Mouse (Mus musculus) testis, adult 2 months (tissue): ENCODE results near the gene Psme2. TPM values are rescaled to one million over a fixed set of nuclear protein-coding genes. Genes with fewer than 3 reads are reported as not detected.

ENCODE experiments used
- H3K27ac ChIP-seq: fragments of 200-500 bp; 2 replicates; pipeline ENCODE4 v1.5.1; 2012; ENCODE audit warnings: low read depth, low read length; ENCODE audit not compliant: control insufficient read depth, insufficient read depth
- H3K27me3 ChIP-seq: fragments of 200-500 bp; 2 replicates; pipeline ENCODE4 v1.6.1; 2012; ENCODE audit warnings: mild to moderate bottlenecking, low read length, moderate library complexity; ENCODE audit not compliant: control insufficient read depth, insufficient read depth
- H3K36me3 ChIP-seq: fragments of 200-500 bp; 2 replicates; pipeline ENCODE4 v1.6.1; 2012; ENCODE audit warnings: mild to moderate bottlenecking, low read length; ENCODE audit not compliant: control insufficient read depth, insufficient read depth
- H3K4me1 ChIP-seq: fragments of 200-500 bp; 2 replicates; pipeline ENCODE4 v1.6.1; 2012; ENCODE audit warnings: low read length; ENCODE audit not compliant: control insufficient read depth, insufficient read depth
- H3K4me3 ChIP-seq: fragments of 200-500 bp; 2 replicates; pipeline ENCODE4 v1.5.1; 2012; ENCODE audit warnings: low read depth, mild to moderate bottlenecking, low read length, moderate library complexity, mixed read lengths; ENCODE audit not compliant: control insufficient read depth
- CTCF ChIP-seq: fragments of 200-500 bp; IDR thresholded peaks from 2 replicates; pipeline ENCODE4 v1.5.1; 2012; ENCODE audit warnings: low read depth, mild to moderate bottlenecking, inconsistent platforms, low read length, moderate library complexity; ENCODE audit not compliant: control insufficient read depth, insufficient read depth, insufficient replicate concordance
- POLR2A ChIP-seq: fragments of 200-500 bp; IDR thresholded peaks from 2 replicates; pipeline ENCODE4 v1.6.1; 2012; ENCODE audit warnings: low read depth, mild to moderate bottlenecking, inconsistent platforms, low read length, moderate library complexity; ENCODE audit not compliant: control insufficient read depth
- polyA plus RNA-seq: library from polyadenylated mRNA; depleted of rRNA; stranded (reverse); fragments of >200 nt; gene quantifications from 2 replicates; pipeline ENCODE4 v1.2.3, GENCODE M21; 2012

Psme2 gene
- polyA plus RNA-seq, 1 experiment = 10.2 TPM

DNA sequence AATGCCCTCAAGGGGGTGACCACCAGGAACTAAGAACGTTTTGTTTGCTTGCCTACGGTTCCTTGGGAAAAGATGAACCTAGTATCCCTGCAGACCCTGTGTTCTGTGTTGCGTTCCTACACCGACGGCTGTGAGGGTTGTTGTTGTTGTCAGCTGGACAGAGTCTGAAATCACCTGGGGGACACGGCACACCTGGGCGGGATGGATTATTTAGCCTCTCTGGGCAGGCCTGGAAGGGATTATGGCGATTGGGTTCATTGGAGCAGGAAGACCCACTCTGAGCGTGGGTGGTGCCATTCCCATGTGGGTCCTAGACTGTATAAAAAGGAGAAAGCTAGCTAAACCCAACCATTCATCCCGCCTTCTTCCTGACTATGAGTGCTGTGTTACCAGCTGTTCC, 29.1 kb downstream of the Psme2 start:
- Histone ChIP-seq H3K27ac (no peak overlapping the region; the same call in 1 of the 2 replicates), H3K4me3 (peak overlapping the region; percentile 89), H3K36me3 (peaks cover 9% of the 10 kb centered on the region), H3K4me1 (peaks cover 12% of the 10 kb centered on the region), H3K27me3 (no peaks in the 10 kb centered on the region)
- TF ChIP-seq CTCF = no peak
- TF ChIP-seq POLR2A = no peak

DNA sequence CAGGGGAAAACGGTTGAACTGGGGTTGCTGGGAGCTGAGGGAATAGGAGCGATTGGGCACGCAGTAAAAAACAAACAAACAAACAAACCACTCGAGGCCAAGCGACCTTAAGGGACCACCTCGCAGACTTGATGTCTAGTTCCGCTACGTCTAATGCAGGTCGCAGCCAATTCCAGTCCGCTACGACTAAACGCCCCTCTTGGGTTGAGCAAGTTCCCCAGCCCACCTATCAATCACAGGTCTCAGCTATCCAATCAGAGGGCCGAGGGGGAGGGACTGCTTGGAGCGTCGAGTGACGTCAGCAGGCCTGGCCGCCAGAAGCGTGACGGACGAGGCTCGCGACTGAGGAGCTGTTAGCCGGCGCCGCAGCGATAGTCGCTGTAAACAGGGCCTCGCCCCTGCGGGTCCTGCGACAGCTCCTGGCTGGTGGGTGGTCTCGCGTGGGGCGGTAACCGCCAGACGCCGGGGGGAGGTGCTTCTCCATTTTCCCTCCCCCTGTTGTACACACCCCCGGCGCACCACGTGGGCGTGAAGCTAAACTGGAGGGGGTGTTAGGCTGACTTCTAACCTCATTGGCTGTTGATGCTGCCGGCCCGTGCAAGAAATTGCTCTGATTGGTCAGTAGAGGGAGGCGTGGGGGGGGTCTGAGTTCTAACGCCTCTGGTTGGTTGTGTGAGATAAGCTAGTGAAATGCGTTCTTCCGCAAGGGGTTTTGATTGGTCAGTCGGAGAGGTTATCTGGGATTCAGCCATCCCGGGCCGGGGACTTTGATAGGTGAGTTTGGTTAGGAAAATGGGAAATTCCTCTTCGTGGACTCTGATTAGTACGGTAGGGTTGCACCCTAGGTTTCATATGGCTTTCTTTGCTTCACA, 30.5 kb downstream of the Psme2 start, which contains the start of gene A730061H03Rik:
TSS of gene A730061H03Rik (minus strand) at position 205 of the 872 bp plus-strand sequence.
- H3K27ac ChIP-seq = peak within 1 kb of the TSS; percentile 96
- TF ChIP-seq POLR2A (peak; percentile 65), CTCF (no peak)
- H3K36me3 ChIP-seq = peaks cover 6% of the 10 kb centered on the region
- H3K4me3 ChIP-seq = peak within 1 kb of the TSS; percentile 89
- no peaks in the 10 kb centered on the region for H3K27me3 ChIP-seq
- peaks cover 12% of the 10 kb centered on the region for H3K4me1 ChIP-seq

DNA sequence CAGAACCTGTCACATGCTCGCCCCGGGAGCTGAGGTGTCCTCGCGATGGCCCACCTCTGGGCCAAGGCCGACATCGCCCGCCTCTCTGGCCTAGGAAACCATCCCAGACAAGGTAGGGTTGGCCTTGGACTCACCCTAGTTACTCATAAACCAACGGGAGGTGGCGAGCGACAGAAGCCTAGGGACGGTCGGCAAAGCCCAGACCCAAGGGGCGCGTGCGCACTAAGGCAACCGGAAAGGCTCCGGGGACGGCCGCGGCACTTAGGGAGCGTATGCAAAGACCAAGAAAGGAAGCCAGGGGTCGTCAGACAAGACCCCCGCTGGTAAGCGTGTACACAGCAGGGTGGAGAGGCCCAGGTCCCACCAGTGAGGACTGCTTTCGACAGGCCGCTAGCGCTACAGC, 31.1 kb downstream of the Psme2 start, which contains the start of gene Dcaf11:
TSS of gene Dcaf11 (plus strand) at position 208 of the 403 bp plus-strand sequence.
- TF ChIP-seq CTCF = 0 out of 2 replicates have a peak, but pooled peaks have one; percentile 7
- TF ChIP-seq POLR2A = peak; percentile 68
- peaks cover 6% of the 10 kb centered on the region for H3K36me3 ChIP-seq
- H3K27ac ChIP-seq = peak within 1 kb of the TSS; percentile 96
- no peaks in the 10 kb centered on the region for H3K27me3 ChIP-seq
- peak within 1 kb of the TSS; percentile 89 for H3K4me3 ChIP-seq
- H3K4me1 ChIP-seq = peaks cover 12% of the 10 kb centered on the region

DNA sequence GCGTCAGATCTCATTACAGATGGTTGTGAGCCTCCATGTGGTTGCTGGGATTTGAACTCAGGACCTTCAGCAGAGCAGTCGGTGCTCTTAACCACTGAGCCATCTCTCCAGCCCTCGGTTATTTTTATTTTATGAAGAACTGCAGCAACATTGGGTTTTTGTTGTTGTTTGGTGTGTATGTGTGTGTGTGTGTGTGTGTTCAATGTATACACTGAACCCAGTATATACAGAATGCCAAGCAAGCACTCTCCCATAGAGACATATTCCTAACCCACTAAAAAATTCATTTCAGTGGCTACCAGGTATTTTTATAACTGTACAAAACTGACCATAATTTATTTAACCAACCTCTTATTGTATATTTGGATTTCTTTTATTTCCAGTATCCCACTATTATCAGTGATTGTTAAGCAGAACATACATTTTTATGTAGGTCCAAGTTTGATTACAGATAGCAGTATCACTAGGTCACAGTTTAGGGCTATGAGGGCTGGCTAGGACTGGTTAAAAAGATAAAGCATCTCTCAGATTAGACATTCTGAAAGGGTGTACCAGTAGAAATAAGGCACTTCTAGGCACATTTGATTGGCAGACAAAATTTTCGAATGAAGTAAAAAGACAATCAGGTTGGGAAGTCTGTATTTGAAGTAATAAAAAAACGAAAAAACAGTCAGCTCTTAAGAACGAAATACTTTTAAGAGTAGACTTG, 32.0 kb downstream of the Psme2 start:
- H3K27me3 ChIP-seq = no peaks in the 10 kb centered on the region
- peaks cover 12% of the 10 kb centered on the region for H3K4me1 ChIP-seq
- no peak overlapping the region for H3K27ac ChIP-seq
- H3K4me3 ChIP-seq = no peak overlapping the region
- TF ChIP-seq CTCF (no peak), POLR2A (no peak)
- peaks cover 3% of the 10 kb centered on the region for H3K36me3 ChIP-seq

DNA sequence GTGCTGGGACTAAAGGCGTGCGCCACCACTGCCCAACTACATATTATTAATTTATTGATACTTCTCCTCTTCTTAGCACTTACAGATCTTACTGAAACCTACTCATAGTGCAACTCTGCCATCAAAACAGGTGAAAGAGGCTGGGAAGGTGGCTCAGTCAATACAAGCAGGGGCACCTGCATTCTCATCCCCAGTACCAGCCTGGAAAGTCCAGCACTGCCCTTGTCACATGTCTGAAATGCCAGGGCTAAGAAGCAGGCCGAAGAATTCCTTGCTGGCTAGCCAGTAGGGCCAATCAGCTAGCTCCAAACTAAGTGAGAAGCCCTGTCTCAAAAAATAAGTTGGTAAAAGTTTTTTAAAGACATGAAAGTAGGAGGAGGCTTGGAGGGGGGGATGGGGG, 33.3 kb downstream of the Psme2 start:
- peaks cover 12% of the 10 kb centered on the region for H3K4me1 ChIP-seq
- H3K4me3 ChIP-seq = no peak overlapping the region
- TF ChIP-seq POLR2A (no peak), CTCF (no peak)
- no peak overlapping the region; the same call in 1 of the 2 replicates for H3K27ac ChIP-seq
- H3K36me3 ChIP-seq = no peaks in the 10 kb centered on the region
- no peaks in the 10 kb centered on the region for H3K27me3 ChIP-seq

DNA sequence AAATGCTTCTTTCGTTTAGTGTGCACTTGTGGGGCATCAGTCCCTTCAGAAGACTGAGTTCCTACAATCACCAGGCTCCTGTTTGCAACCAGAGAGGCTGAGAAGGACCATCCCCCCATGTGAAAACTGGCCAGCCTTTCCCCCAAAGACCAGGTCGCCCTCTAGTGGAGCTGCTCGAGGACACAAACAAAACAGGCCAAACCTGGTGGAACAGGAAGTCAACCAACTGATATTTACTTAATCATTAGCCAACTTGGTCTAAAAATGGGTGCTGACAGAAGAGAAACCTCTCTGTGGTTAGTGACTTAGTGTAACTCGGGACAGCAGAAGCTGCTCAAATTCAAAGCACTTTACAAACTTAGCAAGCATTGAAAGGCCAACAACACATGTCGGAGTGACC, 33.9 kb downstream of the Psme2 start:
- TF ChIP-seq POLR2A (no peak), CTCF (peak; percentile 67; the same call in 1 of the 2 replicates)
- Histone ChIP-seq H3K4me3 (no peak overlapping the region), H3K27me3 (no peaks in the 10 kb centered on the region), H3K4me1 (peaks cover 10% of the 10 kb centered on the region), H3K27ac (no peak overlapping the region), H3K36me3 (no peaks in the 10 kb centered on the region)

DNA sequence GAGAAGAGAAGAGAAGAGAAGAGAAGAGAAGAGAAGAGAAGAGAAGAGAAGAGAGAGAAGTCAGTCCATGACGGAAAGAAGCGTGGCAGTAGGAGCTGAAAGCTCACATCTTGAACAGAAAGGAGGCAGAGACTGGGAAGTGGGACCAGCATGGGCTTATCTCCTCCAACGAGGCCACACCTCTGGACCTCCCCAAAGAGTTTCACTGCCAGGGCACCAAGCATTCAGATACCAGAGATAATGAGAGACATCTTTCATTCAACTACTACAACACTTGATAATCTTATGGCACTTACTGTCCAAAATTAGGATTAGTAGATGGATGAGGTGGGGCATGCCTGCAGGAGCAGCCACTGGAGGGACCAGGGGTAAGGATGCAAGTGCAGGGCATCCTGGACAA, 35.1 kb downstream of the Psme2 start:
- Histone ChIP-seq H3K4me1 (no peaks in the 10 kb centered on the region), H3K4me3 (no peak overlapping the region), H3K27ac (no peak overlapping the region), H3K36me3 (no peaks in the 10 kb centered on the region), H3K27me3 (no peaks in the 10 kb centered on the region)
- TF ChIP-seq CTCF = no peak
- no peak for TF ChIP-seq POLR2A
